Mouse (Mus musculus) E14TG2a.4 (cell line): ENCODE results near the gene Baiap2l1.

Source experiments
- CTCF ChIP-seq: conservative IDR thresholded peaks from 2 replicates; pipeline ENCODE4 v1.5.1; 2014; ENCODE audit warnings: low read length
- NANOG ChIP-seq: IDR thresholded peaks from 2 replicates; pipeline ENCODE4 v1.6.1; 2014; ENCODE audit warnings: borderline replicate concordance, low read length, mixed read lengths

GRCm38 (mm10) chr5:144294908-144295307, 63.0 kb downstream of the Baiap2l1 start:
- TF ChIP-seq CTCF (no peak), NANOG (no peak)
